Mouse (Mus musculus): Measurements from ENCODE around the gene Efhd2.

The Efhd2 gene

DNA sequence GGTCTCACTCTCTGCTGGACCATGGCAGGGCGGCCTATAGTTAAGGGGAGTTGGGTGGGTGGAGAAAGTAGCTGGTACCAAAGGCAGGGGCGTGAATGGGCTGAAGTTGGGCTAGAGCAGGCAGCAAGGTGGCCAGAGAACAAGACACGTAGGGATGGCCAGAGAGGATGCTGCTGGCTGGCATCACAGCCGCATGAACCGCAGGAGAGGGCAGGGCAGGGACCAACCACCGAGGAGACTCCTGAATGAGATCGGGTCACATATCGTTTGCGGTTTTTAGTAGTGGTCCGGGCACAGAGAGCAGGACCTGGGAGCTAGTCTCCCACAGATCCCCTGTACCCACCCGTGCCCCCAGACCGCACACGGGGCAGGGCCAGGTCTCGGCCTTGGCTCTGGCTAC, 15.4 kb downstream of the Efhd2 start:
- no peak for DNase-seq (ENCODE audit: low read depth)

DNA sequence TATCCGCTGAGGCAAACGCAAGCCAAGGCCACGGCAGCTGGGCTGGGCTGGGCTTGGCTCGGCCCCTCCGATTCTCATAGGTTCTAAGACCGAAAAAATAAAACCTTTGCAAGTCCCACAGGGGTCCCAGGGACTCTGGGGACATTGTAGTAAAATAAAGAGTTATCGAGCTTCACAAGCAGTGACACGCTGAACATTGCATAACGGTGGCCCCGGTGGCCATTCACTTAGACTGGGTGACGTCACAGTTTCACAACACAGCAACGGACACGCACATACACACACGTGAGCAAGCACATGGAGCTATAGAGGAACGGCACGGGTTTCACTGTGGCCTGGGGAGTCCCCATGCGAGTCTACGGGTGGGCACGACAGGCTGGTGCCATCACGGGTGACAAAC, 16.2 kb downstream of the Efhd2 start:
- DNase-seq (ENCODE audit: low read depth): no peak

DNA sequence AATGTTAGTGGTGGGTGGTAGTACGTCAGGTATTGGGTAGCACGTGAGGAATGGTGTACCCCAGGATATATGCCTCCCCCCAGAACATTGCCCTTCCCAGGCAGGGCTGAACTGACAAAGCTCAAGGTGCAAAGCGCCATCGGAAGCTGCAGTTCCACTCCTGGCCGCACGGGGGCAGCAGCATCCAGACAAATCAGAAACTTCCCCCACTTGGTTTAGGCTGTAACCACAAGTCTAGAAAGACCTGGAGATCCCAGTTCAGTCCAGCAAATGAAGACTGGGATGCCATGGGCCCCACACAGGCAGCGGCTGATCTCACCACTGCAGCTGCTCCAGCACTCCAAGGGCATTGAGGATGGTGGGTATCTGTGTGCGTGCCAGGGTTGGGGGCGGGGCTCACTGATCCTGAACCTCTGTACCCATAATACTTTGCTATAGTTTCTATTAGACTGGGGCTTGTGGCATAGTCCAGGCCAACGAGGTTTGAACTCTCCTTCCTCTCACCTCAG, 17.2 kb downstream of the Efhd2 start:
- DNase-seq (ENCODE audit: low read depth): peak; percentile 79

DNA sequence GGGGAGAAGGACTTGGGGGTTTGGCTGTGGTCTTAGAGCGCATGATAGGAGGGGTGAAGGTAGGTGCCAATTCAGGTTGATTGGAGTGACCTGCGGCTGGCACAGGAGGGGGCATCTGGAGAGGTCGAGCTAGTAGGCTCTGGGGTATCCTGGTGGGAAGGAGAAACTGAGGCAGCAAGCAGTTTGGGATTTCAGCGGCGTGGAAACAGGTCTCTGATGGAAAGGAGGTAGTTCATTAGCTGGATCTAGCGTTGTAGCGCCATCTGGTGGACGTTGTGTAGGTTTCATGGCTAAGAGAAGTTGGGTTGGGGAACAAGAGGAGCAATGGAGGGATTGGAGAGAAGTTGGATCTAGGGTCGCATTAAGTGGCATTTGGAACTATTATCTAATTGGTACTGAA, 21.3 kb downstream of the Efhd2 start:
- DNase-seq (ENCODE audit: low read depth): peak; percentile 77

DNA sequence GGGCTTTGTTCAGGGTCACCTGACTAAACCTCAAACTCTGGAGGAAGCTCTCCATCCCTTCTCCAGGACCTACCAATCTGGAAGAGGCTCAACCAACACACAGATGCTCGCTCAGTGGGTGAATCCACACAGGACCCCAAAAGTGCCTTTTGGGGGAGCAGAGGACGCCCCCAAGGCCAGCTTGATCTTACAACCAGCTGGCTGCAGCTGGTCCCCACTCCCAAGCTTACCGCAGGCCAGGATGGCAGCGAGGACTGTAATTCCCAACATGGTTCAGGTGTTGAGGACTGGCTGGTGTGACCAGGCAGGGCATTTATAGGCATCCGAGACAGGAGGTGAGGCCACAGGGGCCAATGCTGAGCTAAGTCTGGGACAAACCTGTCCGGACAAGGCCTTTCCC, 28.7 kb downstream of the Efhd2 start, which contains the start of gene Ctrc:
Gene Ctrc, minus strand, starts transcription at position 361 of the 400 bp plus-strand sequence.
- DNase-seq (ENCODE audit: low read depth): no peak

DNA sequence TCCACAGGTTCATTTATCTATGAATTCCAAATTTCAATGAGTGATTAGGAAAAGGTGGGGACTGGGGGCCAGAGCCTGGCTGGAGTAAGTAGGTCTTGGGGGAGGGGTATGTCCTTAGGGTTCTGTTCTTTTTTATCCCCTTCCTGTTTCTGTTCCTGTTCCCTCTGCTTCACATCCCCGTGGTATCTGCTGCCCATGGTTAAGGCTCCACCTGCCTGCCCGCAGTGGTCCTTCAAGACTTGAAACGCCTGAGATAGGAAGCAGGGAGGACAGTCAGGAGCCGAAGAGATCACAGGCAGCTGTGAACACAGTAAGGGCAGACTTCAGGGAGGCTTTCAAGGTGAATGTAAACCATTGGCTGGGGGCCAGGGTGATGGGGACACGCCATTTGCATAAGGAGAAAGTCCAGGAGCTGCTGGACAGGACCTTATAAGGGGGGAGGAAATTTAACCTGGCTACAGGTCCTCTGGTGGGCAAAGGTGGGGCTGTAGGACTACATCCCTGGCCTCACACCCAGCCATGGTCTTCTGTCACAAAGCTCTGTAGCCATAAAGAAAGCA, 40.1 kb downstream of the Efhd2 start:
- no peak for DNase-seq (ENCODE audit: low read depth)

DNA sequence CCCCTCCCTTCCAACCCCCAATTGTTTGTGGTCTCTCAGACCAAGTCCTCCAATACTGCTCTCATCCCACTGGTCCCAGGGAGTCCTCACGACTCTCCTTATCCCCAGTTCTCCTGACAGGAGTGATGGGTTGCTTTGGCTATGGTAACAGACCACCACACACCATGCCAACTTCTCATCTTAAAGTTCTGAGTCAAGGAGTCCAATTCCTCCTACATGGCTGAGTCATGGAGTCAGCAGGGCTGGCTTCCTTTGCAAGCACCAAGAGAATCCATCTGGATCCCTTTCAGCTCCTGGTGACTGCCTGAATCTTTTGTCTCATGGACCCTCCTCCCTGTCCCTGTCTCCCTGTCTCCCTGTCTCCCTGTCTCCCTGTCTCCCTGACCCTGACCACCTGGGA, 40.8 kb downstream of the Efhd2 start:
- DNase-seq (ENCODE audit: low read depth): no peak

DNA sequence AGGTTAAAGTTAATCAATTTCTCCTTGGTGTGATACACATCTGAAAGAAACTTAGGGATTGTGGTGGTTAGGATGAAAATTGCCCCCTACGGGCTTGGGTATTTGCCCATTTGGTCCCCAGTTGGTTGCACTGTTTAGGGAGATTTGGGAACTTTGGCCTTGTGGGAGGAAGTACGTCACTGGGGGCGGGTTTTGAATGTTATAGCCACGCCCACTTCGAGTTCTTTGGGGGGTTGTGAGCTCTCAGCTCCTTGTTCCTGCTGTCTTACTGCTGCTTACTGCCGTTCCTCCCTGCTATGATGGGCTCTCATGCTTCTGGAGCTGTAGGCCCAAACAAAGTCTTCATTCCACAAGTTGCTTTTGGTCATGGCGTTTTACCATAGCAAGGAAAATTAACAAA, 43.4 kb downstream of the Efhd2 start:
- DNase-seq (ENCODE audit: low read depth): no peak

DNA sequence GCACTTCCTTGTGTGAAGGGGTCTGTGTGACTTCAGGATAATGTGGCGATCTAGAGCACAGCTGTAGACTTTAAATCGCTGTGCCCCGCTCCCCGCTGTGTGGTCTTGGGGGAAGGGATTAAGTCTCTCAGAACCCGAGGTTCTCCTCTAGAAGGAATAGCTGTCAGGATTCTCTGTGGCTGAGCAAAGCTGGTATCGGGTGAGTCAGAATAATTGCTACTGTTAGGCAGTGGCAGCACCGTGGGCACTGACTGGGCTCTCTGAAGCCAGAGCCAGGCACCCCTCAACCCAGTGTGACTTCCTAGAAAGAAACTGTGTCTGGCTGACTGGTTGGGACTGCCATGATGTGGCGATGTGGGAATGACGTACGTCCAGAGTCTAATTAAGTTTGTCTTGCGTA, 44.3 kb downstream of the Efhd2 start:
- DNase-seq (ENCODE audit: low read depth): no peak

DNA sequence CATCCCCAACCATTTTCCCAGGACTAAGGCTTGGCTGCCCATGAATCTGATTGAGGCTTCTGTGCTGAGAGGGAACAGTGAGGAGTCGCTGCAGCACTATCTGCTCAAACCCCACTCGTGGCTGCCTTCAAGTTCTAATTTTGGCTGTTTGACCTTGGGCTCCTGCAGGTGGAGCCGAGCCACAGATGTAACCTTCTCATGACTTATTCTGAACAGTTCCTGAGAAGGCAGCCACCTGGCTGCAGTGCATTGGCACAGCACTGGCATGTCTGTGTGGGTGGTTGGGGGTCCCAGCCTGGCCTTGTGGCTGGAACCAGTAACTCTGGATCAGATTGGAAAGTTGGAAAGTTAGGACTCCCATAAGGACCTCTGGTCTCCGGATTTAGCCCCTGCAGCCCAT, 46.5 kb downstream of the Efhd2 start:
- no peak for DNase-seq (ENCODE audit: low read depth)

DNA sequence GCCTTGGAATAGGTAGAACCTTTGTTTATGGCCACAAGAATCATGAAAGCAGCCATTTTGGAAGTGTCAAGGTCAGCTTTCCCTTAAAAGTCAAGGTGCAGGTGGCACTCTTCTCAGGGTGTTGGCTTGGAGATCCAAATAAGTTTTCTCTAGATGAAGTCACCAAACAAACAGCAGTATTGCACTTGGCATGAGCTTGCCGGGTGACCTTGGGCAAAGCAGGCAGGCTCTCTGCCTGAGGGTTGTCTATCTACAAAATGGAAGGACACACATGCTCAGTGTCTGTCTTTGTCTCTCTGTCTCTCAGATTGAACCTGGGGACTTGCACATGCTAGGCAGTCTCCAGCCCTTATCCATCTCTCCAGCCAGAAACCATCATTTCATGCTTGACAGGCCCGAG, 47.3 kb downstream of the Efhd2 start:
- no peak for DNase-seq (ENCODE audit: low read depth)

DNA sequence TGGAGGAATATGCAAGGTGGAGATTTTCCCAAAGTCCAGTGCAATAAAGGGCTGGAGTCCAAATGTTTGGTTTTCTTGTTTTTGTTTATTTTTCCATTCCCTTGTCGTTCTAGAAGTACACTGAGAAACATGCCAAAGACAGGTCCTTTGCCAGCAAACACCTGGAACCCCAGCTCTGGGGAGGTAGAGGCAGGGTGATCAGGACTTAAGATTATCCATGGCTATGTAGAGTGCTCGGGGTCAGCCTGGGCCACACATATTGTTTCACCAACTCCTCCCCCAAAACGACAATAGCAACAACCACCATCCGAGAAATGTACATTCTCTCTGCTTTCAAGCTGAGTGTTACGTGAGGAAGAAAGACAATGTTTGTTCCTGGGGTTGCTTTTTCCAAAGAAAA, 48.7 kb downstream of the Efhd2 start, which contains the start of gene Cela2a:
Gene Cela2a, minus strand, starts transcription at position 101 of the 400 bp plus-strand sequence.
- DNase-seq (ENCODE audit: low read depth): no peak

DNA sequence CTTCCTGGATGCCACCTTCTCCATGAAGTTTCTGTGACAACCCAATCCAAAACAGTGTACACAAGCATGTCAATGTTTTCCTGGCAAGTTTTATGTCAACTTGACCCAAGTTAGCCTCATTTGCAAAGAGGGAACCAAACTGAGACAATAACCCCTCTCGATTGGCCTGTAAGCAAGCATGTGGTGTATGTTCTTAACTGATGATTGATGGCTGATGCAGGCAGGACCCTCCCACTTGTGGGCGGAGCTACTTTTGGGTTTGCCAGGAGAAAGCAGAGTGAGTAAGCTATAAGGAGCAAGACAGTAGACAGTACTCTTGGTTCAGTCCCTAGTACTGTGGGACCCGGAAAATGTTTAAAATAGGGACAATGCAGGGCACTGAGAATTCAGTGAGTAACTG, 51.7 kb downstream of the Efhd2 start:
- peak; percentile 13 for DNase-seq (ENCODE audit: low read depth)

DNA sequence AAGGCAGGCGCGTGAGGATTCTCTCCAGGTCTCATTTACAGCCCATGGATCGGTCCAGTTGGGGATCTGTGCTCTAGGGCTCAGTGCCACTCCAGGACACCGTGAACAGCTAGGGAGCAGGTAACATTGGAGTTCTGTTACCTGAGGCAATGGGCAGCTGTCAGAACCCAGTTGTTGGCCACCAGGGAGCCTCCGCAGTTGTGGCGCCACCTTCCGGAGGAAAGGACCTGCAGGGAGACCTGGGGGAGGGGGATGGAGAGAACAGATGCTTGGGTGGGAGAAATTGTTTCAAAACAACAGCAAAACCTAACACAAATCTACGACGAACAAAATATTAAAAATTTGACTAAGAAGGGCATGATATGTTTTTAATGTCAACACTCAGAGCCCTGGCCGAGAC, 52.6 kb downstream of the Efhd2 start:
- DNase-seq (ENCODE audit: low read depth): no peak

DNA sequence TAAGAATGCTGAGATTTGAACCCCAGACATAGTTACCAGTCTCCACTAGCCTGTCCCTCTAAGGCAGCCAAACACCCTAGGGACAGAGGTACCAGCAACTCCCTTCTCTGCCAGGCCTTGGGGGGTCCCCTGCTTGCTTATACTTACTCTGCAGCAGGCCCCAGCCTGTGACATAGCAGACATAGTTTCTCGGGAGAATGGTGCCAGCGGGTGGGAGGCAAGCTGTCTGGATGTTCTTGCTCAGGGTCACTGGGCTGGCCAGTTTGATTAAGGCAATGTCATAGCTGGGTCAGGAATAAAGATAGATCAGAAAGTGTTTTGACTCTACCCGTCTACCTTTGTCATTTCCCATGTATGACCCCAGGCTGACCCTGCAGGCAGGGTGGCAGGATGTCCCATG, 53.5 kb downstream of the Efhd2 start:
- DNase-seq (ENCODE audit: low read depth): no peak

DNA sequence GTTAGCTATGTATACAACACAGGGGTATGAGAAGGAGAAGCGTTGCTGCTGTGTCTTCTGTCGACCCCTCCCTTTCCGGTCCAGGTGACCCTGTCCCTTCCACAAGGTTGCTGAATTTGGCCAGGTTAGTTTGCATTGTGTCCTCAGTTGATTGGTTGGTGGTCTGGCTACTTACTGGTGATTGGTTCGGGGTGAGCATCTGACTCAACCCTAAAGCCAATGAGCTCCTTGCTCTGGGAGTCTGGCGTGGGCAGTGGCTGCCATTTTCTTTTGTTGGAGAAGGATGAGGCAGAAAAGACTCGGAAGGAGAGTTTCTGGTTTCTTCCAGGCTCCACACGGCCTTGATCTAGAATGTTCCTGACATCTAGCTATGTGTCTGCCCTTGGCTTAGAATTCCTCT, 55.4 kb downstream of the Efhd2 start:
- no peak for DNase-seq (ENCODE audit: low read depth)

DNA sequence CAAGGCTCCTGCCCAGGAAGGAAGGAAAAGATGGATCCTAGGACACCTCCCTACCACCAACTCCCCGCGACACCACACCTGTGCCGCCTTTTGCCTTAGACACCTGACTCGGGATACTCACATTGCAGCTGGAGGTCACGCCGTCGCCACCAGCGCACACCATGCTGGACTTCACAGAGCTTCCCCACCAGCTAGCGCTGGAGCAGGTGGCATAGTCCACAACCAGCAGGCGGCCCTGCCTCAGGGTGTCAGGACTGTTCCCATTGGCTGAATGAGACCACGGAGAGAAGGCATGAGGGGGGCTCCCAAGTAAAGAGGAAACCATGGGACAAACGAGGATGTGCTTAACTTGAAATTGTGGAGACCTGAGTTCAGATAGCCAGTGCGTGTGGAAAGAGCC, 55.9 kb downstream of the Efhd2 start:
- DNase-seq (ENCODE audit: low read depth): no peak

DNA sequence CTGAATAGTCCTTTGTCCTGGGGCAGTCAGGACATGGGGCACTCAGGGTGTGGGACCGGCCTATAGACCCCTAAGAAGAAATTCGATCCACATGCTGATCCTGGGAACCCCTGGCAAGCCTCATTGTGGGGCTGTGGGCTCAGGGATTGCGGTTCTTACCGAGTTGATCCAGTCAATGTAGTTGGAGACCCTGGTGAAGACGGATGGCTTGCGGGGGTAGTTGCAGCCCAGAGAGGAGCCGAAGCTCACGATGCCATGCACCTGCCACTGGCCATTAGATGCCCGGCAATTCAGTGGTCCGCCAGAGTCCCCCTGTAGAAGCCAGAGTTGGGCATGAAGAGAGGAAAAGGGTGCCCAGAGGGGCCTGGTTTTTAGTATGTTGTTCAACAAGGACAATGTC, 57.0 kb downstream of the Efhd2 start:
- DNase-seq (ENCODE audit: low read depth): no peak

DNA sequence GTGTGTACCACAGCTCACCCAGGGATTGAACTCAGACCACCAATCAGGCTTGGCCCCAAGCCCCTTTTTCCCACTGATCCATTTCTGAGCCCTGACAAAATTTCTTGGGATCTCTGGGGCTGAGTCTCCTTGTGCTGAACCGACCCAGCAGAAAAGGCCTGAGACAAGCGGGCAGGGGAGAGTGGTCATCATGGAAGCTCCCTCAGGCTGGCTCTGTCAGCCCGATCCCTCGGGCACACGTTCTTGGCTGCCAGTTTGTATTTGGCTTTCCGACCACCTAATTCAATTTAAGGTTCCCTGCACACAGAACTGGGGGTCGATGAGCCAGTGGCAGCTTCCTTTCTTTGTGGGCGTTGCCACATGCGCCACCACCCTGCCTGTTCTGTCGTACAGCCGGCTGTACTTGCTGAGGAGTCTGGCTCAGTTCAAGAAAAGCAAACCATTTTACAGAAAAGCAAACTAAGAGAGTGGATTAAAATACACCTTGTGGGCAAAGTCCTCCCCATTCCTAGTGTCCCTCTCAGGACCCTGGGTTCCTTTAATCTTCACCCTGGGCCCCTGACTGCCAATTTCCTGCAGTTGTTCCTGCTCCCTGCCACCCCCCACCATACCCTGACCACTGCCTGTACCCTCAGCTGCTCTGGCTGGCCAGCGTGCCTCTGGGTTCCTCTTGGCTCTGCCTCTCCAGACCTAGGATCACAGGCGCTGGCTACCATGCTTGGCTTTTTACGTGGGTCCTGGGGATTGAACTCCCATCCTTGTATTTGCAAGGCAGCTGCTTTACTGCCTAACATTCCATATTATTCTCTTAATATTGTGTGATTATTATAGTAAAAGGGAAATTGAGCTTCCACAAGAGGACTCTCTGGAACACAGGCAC, 57.7 kb downstream of the Efhd2 start:
- no peak for DNase-seq (ENCODE audit: low read depth)

DNA sequence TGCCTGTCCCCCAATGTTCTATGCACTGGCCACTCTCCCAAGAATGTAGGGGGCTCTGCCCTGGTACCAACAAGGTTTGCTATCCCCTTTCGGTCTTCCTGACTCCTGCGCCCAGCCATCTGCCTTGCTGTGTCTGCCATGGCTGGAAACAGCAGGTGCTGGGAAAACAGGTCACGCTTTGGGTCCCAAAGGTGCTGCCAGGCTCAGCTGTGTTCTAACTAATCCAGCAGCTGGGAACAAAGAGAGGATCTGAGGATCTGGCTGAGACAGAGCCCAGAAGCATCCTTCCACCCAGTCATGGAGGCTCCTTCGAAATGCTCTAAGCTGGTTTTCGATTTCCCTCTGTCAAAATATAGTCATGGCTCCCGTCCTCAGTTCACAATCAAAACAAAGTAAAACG, 58.5 kb downstream of the Efhd2 start:
- DNase-seq (ENCODE audit: low read depth): no peak

DNA sequence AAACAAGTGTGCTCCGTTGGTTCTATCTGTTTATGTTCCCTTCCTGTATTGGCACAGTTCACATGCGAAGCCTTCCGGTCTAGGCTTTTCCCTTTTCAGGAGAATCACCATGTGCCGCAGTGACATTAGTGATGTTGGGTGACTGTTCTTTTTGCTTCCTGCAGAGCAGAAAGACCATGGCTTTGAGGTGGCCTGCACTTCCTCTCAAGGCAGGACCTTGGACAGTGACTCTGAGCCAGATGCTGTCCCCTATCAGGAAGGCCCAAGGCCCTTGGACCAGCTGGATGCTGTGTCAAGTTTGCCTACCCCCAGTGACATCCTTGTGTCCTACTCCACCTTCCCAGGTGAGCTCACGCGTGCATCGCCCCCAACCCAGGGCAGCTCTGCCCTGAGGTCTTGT, 63.3 kb downstream of the Efhd2 start:
- no peak for DNase-seq (ENCODE audit: low read depth)

DNA sequence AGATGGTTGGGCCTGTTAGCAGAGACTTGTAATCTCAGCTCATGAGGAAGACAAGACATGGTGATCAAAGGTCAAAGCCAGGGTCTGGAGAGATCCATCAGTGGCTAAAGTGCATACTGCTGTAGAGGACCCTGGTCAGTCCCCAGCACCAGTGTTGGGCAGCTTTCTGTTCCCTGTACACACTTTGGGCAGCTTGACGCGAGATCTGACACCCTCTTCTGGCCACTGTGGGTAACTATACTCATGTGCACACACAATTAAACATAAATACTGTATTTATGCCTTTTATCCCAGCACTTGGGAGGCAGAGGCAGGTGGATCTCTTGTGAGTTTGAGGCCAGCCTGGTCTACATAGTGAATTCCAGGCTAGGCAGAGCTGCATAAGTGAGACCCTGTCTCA, 63.7 kb downstream of the Efhd2 start:
- no peak for DNase-seq (ENCODE audit: low read depth)

DNA sequence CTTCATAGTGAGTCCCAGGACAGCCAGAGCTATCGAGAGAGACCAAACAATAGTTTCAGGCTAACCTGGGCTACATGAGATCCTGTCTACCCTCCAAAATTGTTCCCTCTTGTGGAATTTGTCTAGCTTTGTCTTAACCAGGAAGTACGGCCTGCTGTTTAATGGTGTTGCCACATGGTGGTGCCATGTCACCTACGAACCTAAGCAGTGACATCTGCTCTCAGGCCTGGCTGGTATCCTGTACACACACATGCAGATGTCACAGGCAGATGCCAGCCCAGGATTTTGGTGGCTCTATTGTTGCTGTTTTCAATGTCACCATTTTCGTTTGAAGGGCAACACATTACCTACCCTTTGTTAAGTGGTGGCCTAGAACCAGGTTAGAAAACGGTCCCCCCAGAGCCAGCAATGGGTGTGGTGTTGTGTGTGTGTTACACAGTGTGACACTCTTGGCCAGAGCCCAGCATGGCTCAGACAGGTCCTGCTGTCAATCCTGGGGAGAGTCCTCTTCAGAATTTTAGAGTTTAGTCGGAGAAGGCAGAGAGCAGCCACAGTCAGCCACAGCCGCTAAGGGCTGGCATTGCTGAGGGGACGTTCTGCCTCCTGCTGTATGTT, 64.8 kb downstream of the Efhd2 start:
- DNase-seq (ENCODE audit: low read depth): peak; percentile 55
